Mouse (Mus musculus) lung, embryonic 16.5 days (tissue): Measurements from ENCODE around the gene Plekhg1. TPM values are rescaled to one million over a fixed set of nuclear protein-coding genes. Genes with fewer than 3 reads are reported as not detected.
A peak's percentile ranks its signal among the peaks of the same experiment; 100 is the strongest.

ENCODE experiments used
- ATAC-seq: fragments of 200-750 bp; cut with Nextera tagmentation; 2 replicates; pipeline ENCODE4 v1.8.0; 2017; ENCODE audit warnings: low read depth, mild to moderate bottlenecking, moderate library complexity
- H3K27ac ChIP-seq: fragments of 300-500 bp; sonication (generic); 2 replicates; pipeline ENCODE4 v1.5.1; 2014; ENCODE audit warnings: mild to moderate bottlenecking, control low read depth, low read length
- H3K27me3 ChIP-seq: fragments of 300-500 bp; sonication (generic); 2 replicates; pipeline ENCODE4 v1.6.1; 2014; ENCODE audit warnings: low read depth, low read length, mixed read lengths; ENCODE audit not compliant: control insufficient read depth, insufficient read depth
- H3K36me3 ChIP-seq: fragments of 300-500 bp; sonication (generic); 2 replicates; pipeline ENCODE4 v1.6.1; 2014; ENCODE audit warnings: low read length; ENCODE audit not compliant: control insufficient read depth, insufficient read depth
- H3K4me1 ChIP-seq: fragments of 300-500 bp; sonication (generic); replicated peaks from 2 replicates; pipeline ENCODE4 v1.6.1; 2014; ENCODE audit warnings: low read length, mixed read lengths; ENCODE audit not compliant: control insufficient read depth, insufficient read depth
- H3K4me2 ChIP-seq: fragments of 300-500 bp; sonication (generic); 2 replicates; pipeline ENCODE4 v1.6.1; 2014; ENCODE audit warnings: low read depth, low read length, control low read depth
- H3K4me3 ChIP-seq: fragments of 300-500 bp; sonication (generic); 2 replicates; pipeline ENCODE4 v1.5.1; 2014; ENCODE audit warnings: mild to moderate bottlenecking, low read length, control low read depth
- H3K9ac ChIP-seq: fragments of 300-500 bp; sonication (generic); 2 replicates; pipeline ENCODE4 v1.6.1; 2014; ENCODE audit warnings: low read length, control low read depth
- H3K9me3 ChIP-seq: fragments of 300-500 bp; sonication (generic); 2 replicates; pipeline ENCODE4 v1.6.1; 2016; ENCODE audit warnings: low read length; ENCODE audit not compliant: control insufficient read depth
- WGBS: fragments of 180-500 bp; shearing (Covaris S2); extraction: QIAGEN DNeasy Blood & Tissue Kit; methylation state at CpG from one replicate; pipeline ENCODE4 v1.1.7; 2014; 5-methylcytosine and 5-hydroxymethylcytosine counted together
- polyA plus RNA-seq: library from polyadenylated mRNA; unstranded; fragments of >200 nt; fragmentation: Nextera tagmentation; extraction: Ambion mirVana; gene quantifications from 2 replicates; pipeline ENCODE4 v1.2.1, GENCODE M21; 2015

Gene Plekhg1
- polyA plus RNA-seq, 1 experiment from 2014 or later = 11.9 TPM

- no peak overlapping the region for H3K4me2 ChIP-seq
- no peaks in the 10 kb centered on the region for H3K36me3 ChIP-seq
- H3K9me3 ChIP-seq = no peaks in the 10 kb centered on the region
- peaks cover 3% of the 10 kb centered on the region; the same call in 1 of the 2 replicates for H3K4me1 ChIP-seq
- no peak overlapping the region for H3K27ac ChIP-seq
- no peak overlapping the region for H3K9ac ChIP-seq
- no peaks in the 10 kb centered on the region for H3K27me3 ChIP-seq
- H3K4me3 ChIP-seq = no peak overlapping the region
- no peak for ATAC-seq
- 69% methylated on average over 3 of the region's 3 CpGs for WGBS
These were observed 3.1 kb upstream of the Plekhg1 start for GRCm38 (mm10) chr10:3737034-3737433.

GRCm38 (mm10) chr10:3740504-3741388, 582 bp downstream of the Plekhg1 start:
- Histone ChIP-seq H3K27ac (peak overlapping the region; percentile 92), H3K4me1 (peaks cover 9% of the 10 kb centered on the region; the same call in 1 of the 2 replicates), H3K9me3 (no peaks in the 10 kb centered on the region), H3K4me3 (peak overlapping the region; percentile 80), H3K4me2 (peak overlapping the region; percentile 98), H3K27me3 (no peaks in the 10 kb centered on the region), H3K9ac (peak overlapping the region; percentile 89), H3K36me3 (no peaks in the 10 kb centered on the region)
- under 1% methylated on average over 36 of the region's 47 CpGs for WGBS
- peak; percentile 73 for ATAC-seq

- H3K36me3 ChIP-seq = no peaks in the 10 kb centered on the region
- H3K27me3 ChIP-seq = no peaks in the 10 kb centered on the region
- no peaks in the 10 kb centered on the region for H3K9me3 ChIP-seq
- H3K4me3 ChIP-seq = peak overlapping the region; percentile 80
- H3K27ac ChIP-seq = no peak overlapping the region
- H3K4me1 ChIP-seq = peaks cover 15% of the 10 kb centered on the region
- H3K9ac ChIP-seq = peak overlapping the region; percentile 50
- no peak for ATAC-seq
- 11% methylated on average over 5 of the region's 5 CpGs for WGBS
- H3K4me2 ChIP-seq = peak overlapping the region; percentile 98
These were observed 1.6 kb downstream of the Plekhg1 start for GRCm38 (mm10) chr10:3741791-3742190.

- no peaks in the 10 kb centered on the region for H3K36me3 ChIP-seq
- no peak overlapping the region for H3K4me3 ChIP-seq
- H3K9ac ChIP-seq = no peak overlapping the region
- peaks cover 17% of the 10 kb centered on the region for H3K4me1 ChIP-seq
- H3K4me2 ChIP-seq = no peak overlapping the region
- no peaks in the 10 kb centered on the region for H3K9me3 ChIP-seq
- no peak for ATAC-seq
- WGBS = 31% methylated on average over 2 of the region's 2 CpGs
- H3K27ac ChIP-seq = no peak overlapping the region
- no peaks in the 10 kb centered on the region for H3K27me3 ChIP-seq
These were observed 2.9 kb downstream of the Plekhg1 start for GRCm38 (mm10) chr10:3743069-3743468.

- ATAC-seq = no peak
- 67% methylated on average over 5 of the region's 5 CpGs for WGBS
- Histone ChIP-seq H3K9me3 (no peaks in the 10 kb centered on the region), H3K4me1 (peaks cover 17% of the 10 kb centered on the region), H3K4me3 (no peak overlapping the region), H3K36me3 (no peaks in the 10 kb centered on the region), H3K4me2 (no peak overlapping the region), H3K27ac (no peak overlapping the region), H3K9ac (no peak overlapping the region), H3K27me3 (no peaks in the 10 kb centered on the region)
These were observed 3.7 kb downstream of the Plekhg1 start for GRCm38 (mm10) chr10:3743826-3744225.

GRCm38 (mm10) chr10:3746794-3747518, 6.8 kb downstream of the Plekhg1 start:
- Histone ChIP-seq H3K4me3 (no peak overlapping the region), H3K4me1 (peaks cover 14% of the 10 kb centered on the region), H3K27me3 (no peaks in the 10 kb centered on the region), H3K27ac (no peak overlapping the region), H3K9ac (no peak overlapping the region), H3K4me2 (no peak overlapping the region), H3K36me3 (no peaks in the 10 kb centered on the region), H3K9me3 (no peaks in the 10 kb centered on the region)
- WGBS = 40% methylated on average over 3 of the region's 3 CpGs
- peak; percentile 34; the same call in 1 of the 2 replicates for ATAC-seq

- Histone ChIP-seq H3K27ac (no peak overlapping the region), H3K36me3 (no peaks in the 10 kb centered on the region), H3K9ac (no peak overlapping the region), H3K4me2 (no peak overlapping the region), H3K4me3 (no peak overlapping the region), H3K27me3 (no peaks in the 10 kb centered on the region), H3K9me3 (no peaks in the 10 kb centered on the region), H3K4me1 (peaks cover 8% of the 10 kb centered on the region)
- no peak for ATAC-seq
- WGBS = 85% methylated on average over 1 of the region's 1 CpGs
These were observed 9.4 kb downstream of the Plekhg1 start for GRCm38 (mm10) chr10:3749580-3749979.

- WGBS = 65% methylated on average over 5 of the region's 5 CpGs
- Histone ChIP-seq H3K36me3 (no peaks in the 10 kb centered on the region), H3K4me1 (peaks cover 5% of the 10 kb centered on the region; the same call in 1 of the 2 replicates), H3K4me2 (no peak overlapping the region), H3K9ac (no peak overlapping the region), H3K27ac (no peak overlapping the region), H3K27me3 (no peaks in the 10 kb centered on the region), H3K4me3 (no peak overlapping the region), H3K9me3 (no peaks in the 10 kb centered on the region)
- ATAC-seq = no peak
These were observed 21.8 kb downstream of the Plekhg1 start for GRCm38 (mm10) chr10:3761992-3762391.

GRCm38 (mm10) chr10:3763199-3763598, 23.0 kb downstream of the Plekhg1 start:
- WGBS = 62% methylated on average over 3 of the region's 3 CpGs

More at GRCm38 (mm10) chr10:3763199-3763598, 23.0 kb downstream of the Plekhg1 start:
- Histone ChIP-seq H3K27me3 (no peaks in the 10 kb centered on the region), H3K4me2 (no peak overlapping the region), H3K9me3 (no peaks in the 10 kb centered on the region), H3K4me3 (no peak overlapping the region), H3K4me1 (peaks cover 5% of the 10 kb centered on the region; the same call in 1 of the 2 replicates), H3K9ac (no peak overlapping the region), H3K27ac (no peak overlapping the region), H3K36me3 (no peaks in the 10 kb centered on the region)
- ATAC-seq = peak; percentile 31; the same call in 1 of the 2 replicates
